Mouse (Mus musculus) gonadal fat pad, adult 2 months (tissue): Measurements from ENCODE around the gene Usp51. TPM values are rescaled to one million over a fixed set of nuclear protein-coding genes. Genes with fewer than 3 reads are reported as not detected.
"Not testable (repeated sequence)": the region's sequence is repeated elsewhere in the genome, so short reads cannot be mapped to it uniquely, and the experiment has no call there.

Source experiments
- DNase-seq: peaks from one replicate; pipeline ENCODE4 v3.0.0-alpha.2; 2012; ENCODE audit warnings: low read depth
- polyA plus RNA-seq: library from polyadenylated mRNA; depleted of rRNA; stranded (reverse); fragments of >200 nt; gene quantifications from 2 replicates; pipeline ENCODE4 v1.2.3, GENCODE M21; 2012; rRNA removed

Usp51 gene
- polyA plus RNA-seq: 0.70 and 1.1 TPM in 2 replicates

- no peak for DNase-seq
Observed at GRCm38 (mm10) chrX:153006387-153006841, at the start of gene Usp51. TSS of gene Usp51 (plus strand) at chrX:153006469.

GRCm38 (mm10) chrX:152969606-152970005 is 36.7 kb upstream of the Usp51 start:
- no peak for DNase-seq

- DNase-seq: not testable (repeated sequence)
Observed at GRCm38 (mm10) chrX:152973476-152974203, 32.6 kb upstream of the Usp51 start.

GRCm38 (mm10) chrX:152974204-152974661 is 32.0 kb upstream of the Usp51 start:
- peak; percentile 34 for DNase-seq

GRCm38 (mm10) chrX:152976538-152976937 is 29.7 kb upstream of the Usp51 start:
- no peak for DNase-seq

GRCm38 (mm10) chrX:152985009-152985408 is 21.3 kb upstream of the Usp51 start:
- DNase-seq: no peak

GRCm38 (mm10) chrX:152989852-152990251 is 16.4 kb upstream of the Usp51 start:
- DNase-seq: not testable (repeated sequence)

GRCm38 (mm10) chrX:152996105-152996504 is 10.2 kb upstream of the Usp51 start:
- DNase-seq: not testable (repeated sequence)

- no peak for DNase-seq
Observed at GRCm38 (mm10) chrX:153007021-153007684, 884 bp downstream of the Usp51 start.

GRCm38 (mm10) chrX:153007685-153008047 is 1.4 kb downstream of the Usp51 start:
- DNase-seq: no peak

- not testable (repeated sequence) for DNase-seq
Observed at GRCm38 (mm10) chrX:153025255-153025654, 19.0 kb downstream of the Usp51 start.

- not testable (repeated sequence) for DNase-seq
Observed at GRCm38 (mm10) chrX:153025709-153026108, 19.4 kb downstream of the Usp51 start.

GRCm38 (mm10) chrX:153031547-153031946 is 25.3 kb downstream of the Usp51 start:
- DNase-seq: not testable (repeated sequence)

GRCm38 (mm10) chrX:153037087-153037971 is 31.1 kb downstream of the Usp51 start, which contains the start of gene Mageh1:
TSS of gene Mageh1 (minus strand) at chrX:153037575.
- peak; percentile 14 for DNase-seq

GRCm38 (mm10) chrX:153037972-153038744 is 31.9 kb downstream of the Usp51 start:
- not testable (repeated sequence) for DNase-seq

Other genes starting within 250 kb of the Usp51 start
- 6.4 and 7.5 TPM in 2 replicates for gene Shroom2, start 237.0 kb upstream of the Usp51 start, polyA plus RNA-seq
- gene Gpr143, start 224.5 kb upstream of the Usp51 start, polyA plus RNA-seq: not detected in 2 replicates
- gene Mageh1, start 31.1 kb downstream of the Usp51 start, polyA plus RNA-seq: 14.4 and 21.5 TPM in 2 replicates
- gene Foxr2, start 112.3 kb downstream of the Usp51 start, polyA plus RNA-seq: 0.04 TPM in 1 of 2 replicates, not detected in the other
- 5.3 and 8.1 TPM in 2 replicates for gene Rragb, start 133.5 kb downstream of the Usp51 start, polyA plus RNA-seq
- 0.89 and 0.98 TPM in 2 replicates for gene Klf8, start 231.0 kb downstream of the Usp51 start, polyA plus RNA-seq